Mouse (Mus musculus): ENCODE results near the gene Rapgef4. TPM values are rescaled to one million over a fixed set of nuclear protein-coding genes. Genes with fewer than 3 reads are reported as not detected.

The Rapgef4 gene
- polyA plus RNA-seq, 1 experiment from 2014 or later, result 5.0 TPM

- WGBS, result 96% methylated on average over 3 of the region's 3 CpGs
- Histone ChIP-seq H3K9me3 (ENCODE audit: low read length) (no peaks in the 10 kb centered on the region), H3K27me3 (replicated peaks; ENCODE audit: insufficient read depth, low read length) (no peaks in the 10 kb centered on the region), H3K36me3 (ENCODE audit: insufficient read depth, low read length) (no peaks in the 10 kb centered on the region), H3K9ac (replicated peaks; ENCODE audit: low read depth) (no peak overlapping the region), H3K4me3 (ENCODE audit: low read depth, low read length) (no peak overlapping the region), H3K4me2 (replicated peaks; ENCODE audit: low read depth, low read length) (no peak overlapping the region), H3K27ac (ENCODE audit: low read length) (no peak overlapping the region), H3K4me1 (ENCODE audit: insufficient read depth, low read depth, low read length) (no peaks in the 10 kb centered on the region)
- DNase-seq (ENCODE audit: low spot score) (no peak), ATAC-seq (no peak)
- TF ChIP-seq EP300 (IDR thresholded peaks at IDR 0.05) (no peak), CTCF (IDR thresholded peaks at IDR 0.05) (no peak)
These were observed 11.1 kb downstream of the Rapgef4 start for GRCm38 (mm10) chr2:71992129-71992528.

GRCm38 (mm10) chr2:71993729-71994423, 12.8 kb downstream of the Rapgef4 start:
- H3K9me3 ChIP-seq (ENCODE audit: low read length), result no peaks in the 10 kb centered on the region
- ATAC-seq, result no peak
- H3K4me2 ChIP-seq (replicated peaks; ENCODE audit: low read depth, low read length), result no peak overlapping the region
- H3K27me3 ChIP-seq (replicated peaks; ENCODE audit: insufficient read depth, low read length), result no peaks in the 10 kb centered on the region
- no peak for DNase-seq (ENCODE audit: low spot score)
- WGBS, result 88% methylated on average over 5 of the region's 5 CpGs
- no peak overlapping the region for H3K27ac ChIP-seq (ENCODE audit: low read length)
- TF ChIP-seq EP300 (IDR thresholded peaks at IDR 0.05) (no peak), CTCF (IDR thresholded peaks at IDR 0.05) (no peak)
- H3K4me3 ChIP-seq (ENCODE audit: low read depth, low read length), result no peak overlapping the region
- no peak overlapping the region for H3K9ac ChIP-seq (replicated peaks; ENCODE audit: low read depth)
- no peaks in the 10 kb centered on the region for H3K36me3 ChIP-seq (ENCODE audit: insufficient read depth, low read length)
- no peaks in the 10 kb centered on the region for H3K4me1 ChIP-seq (ENCODE audit: insufficient read depth, low read depth, low read length)

GRCm38 (mm10) chr2:71998531-71998930, 17.5 kb downstream of the Rapgef4 start:
- no peak for DNase-seq (ENCODE audit: low spot score)
- no peak overlapping the region for H3K9ac ChIP-seq (replicated peaks; ENCODE audit: low read depth)
- no peak for ATAC-seq
- no peaks in the 10 kb centered on the region for H3K4me1 ChIP-seq (ENCODE audit: insufficient read depth, low read depth, low read length)
- H3K4me3 ChIP-seq (ENCODE audit: low read depth, low read length), result no peak overlapping the region
- H3K36me3 ChIP-seq (ENCODE audit: insufficient read depth, low read length), result no peaks in the 10 kb centered on the region
- H3K9me3 ChIP-seq (ENCODE audit: low read length), result no peaks in the 10 kb centered on the region
- 87% methylated on average over 2 of the region's 2 CpGs for WGBS
- no peak overlapping the region for H3K27ac ChIP-seq (ENCODE audit: low read length)
- TF ChIP-seq EP300 (IDR thresholded peaks at IDR 0.05), result no peak
- no peak for TF ChIP-seq CTCF (IDR thresholded peaks at IDR 0.05)
- no peak overlapping the region for H3K4me2 ChIP-seq (replicated peaks; ENCODE audit: low read depth, low read length)
- no peaks in the 10 kb centered on the region for H3K27me3 ChIP-seq (replicated peaks; ENCODE audit: insufficient read depth, low read length)

GRCm38 (mm10) chr2:72000102-72000501, 19.1 kb downstream of the Rapgef4 start:
- Histone ChIP-seq H3K27me3 (replicated peaks; ENCODE audit: insufficient read depth, low read length) (no peaks in the 10 kb centered on the region), H3K4me3 (ENCODE audit: low read depth, low read length) (no peak overlapping the region), H3K36me3 (ENCODE audit: insufficient read depth, low read length) (no peaks in the 10 kb centered on the region), H3K4me2 (replicated peaks; ENCODE audit: low read depth, low read length) (no peak overlapping the region), H3K9me3 (ENCODE audit: low read length) (no peaks in the 10 kb centered on the region), H3K9ac (replicated peaks; ENCODE audit: low read depth) (no peak overlapping the region), H3K27ac (ENCODE audit: low read length) (no peak overlapping the region), H3K4me1 (ENCODE audit: insufficient read depth, low read depth, low read length) (no peaks in the 10 kb centered on the region)
- ATAC-seq (no peak), DNase-seq (ENCODE audit: low spot score) (no peak)
- WGBS, result 55% methylated on average over 2 of the region's 2 CpGs
- TF ChIP-seq EP300 (IDR thresholded peaks at IDR 0.05) (no peak), CTCF (IDR thresholded peaks at IDR 0.05) (no peak)

GRCm38 (mm10) chr2:72002843-72003370, 21.9 kb downstream of the Rapgef4 start:
- Histone ChIP-seq H3K36me3 (ENCODE audit: insufficient read depth, low read length) (no peaks in the 10 kb centered on the region), H3K27me3 (replicated peaks; ENCODE audit: insufficient read depth, low read length) (no peaks in the 10 kb centered on the region), H3K27ac (ENCODE audit: low read length) (no peak overlapping the region), H3K4me3 (ENCODE audit: low read depth, low read length) (no peak overlapping the region), H3K4me1 (ENCODE audit: insufficient read depth, low read depth, low read length) (no peaks in the 10 kb centered on the region), H3K9ac (replicated peaks; ENCODE audit: low read depth) (no peak overlapping the region), H3K9me3 (ENCODE audit: low read length) (no peaks in the 10 kb centered on the region), H3K4me2 (replicated peaks; ENCODE audit: low read depth, low read length) (no peak overlapping the region)
- ATAC-seq (no peak), DNase-seq (ENCODE audit: low spot score) (no peak)
- 65% methylated on average over 5 of the region's 5 CpGs for WGBS
- TF ChIP-seq CTCF (IDR thresholded peaks at IDR 0.05), result no peak
- no peak for TF ChIP-seq EP300 (IDR thresholded peaks at IDR 0.05)

GRCm38 (mm10) chr2:72003756-72004525, 22.9 kb downstream of the Rapgef4 start:
- WGBS, result 76% methylated on average over 13 of the region's 13 CpGs
- Histone ChIP-seq H3K36me3 (ENCODE audit: insufficient read depth, low read length) (no peaks in the 10 kb centered on the region), H3K4me3 (ENCODE audit: low read depth, low read length) (no peak overlapping the region), H3K4me2 (replicated peaks; ENCODE audit: low read depth, low read length) (no peak overlapping the region), H3K9ac (replicated peaks; ENCODE audit: low read depth) (no peak overlapping the region), H3K9me3 (ENCODE audit: low read length) (no peaks in the 10 kb centered on the region), H3K27ac (ENCODE audit: low read length) (no peak overlapping the region), H3K4me1 (ENCODE audit: insufficient read depth, low read depth, low read length) (no peaks in the 10 kb centered on the region), H3K27me3 (replicated peaks; ENCODE audit: insufficient read depth, low read length) (no peaks in the 10 kb centered on the region)
- TF ChIP-seq EP300 (IDR thresholded peaks at IDR 0.05) (no peak), CTCF (IDR thresholded peaks at IDR 0.05) (no peak)
- ATAC-seq (no peak), DNase-seq (ENCODE audit: low spot score) (no peak)

Data from lung, postnatal 0 days (tissue).